Mouse (Mus musculus): Measurements from ENCODE around the gene Slc39a10.
"Not testable (repeated sequence)": the region's sequence is repeated elsewhere in the genome, so short reads cannot be mapped to it uniquely, and the experiment has no call there.

The Slc39a10 gene

DNA sequence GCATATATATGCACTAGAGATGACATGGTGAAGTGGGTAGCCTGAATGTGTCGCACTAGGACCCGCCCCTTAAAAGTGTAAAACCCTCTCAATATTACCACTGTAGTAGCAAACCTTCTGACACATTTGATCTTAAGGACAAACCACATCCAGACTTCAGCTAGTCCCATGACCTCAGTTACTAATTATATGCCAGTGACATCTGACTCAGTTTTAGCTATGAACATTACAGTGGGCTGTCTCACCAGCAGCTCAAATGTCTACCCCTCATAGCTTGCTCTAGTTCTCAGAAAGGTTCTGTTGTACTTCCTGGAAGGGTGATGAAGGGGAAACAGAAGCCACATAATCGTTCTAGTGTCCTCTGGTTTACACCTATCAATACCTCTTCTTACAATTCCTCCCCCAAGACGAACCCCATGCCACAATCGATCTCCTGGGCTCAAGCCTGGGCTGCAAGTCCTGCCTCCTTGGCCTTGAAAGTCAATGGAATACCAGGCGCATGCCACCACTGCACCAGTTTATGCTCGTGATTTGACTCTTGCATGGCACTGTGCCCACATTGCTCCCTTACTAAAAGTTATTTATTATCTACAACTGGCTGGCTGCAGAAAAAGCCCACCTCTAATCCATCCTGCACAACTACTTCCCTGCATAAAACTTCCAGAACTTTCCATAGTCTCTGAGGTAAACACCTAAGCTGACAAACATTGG is 28.3 kb downstream of the Slc39a10 start:
- DNase-seq (ENCODE audit: low spot score in 2 of 2) = no peak

- no peak for DNase-seq (ENCODE audit: low spot score in 2 of 2)
These were observed 29.2 kb downstream of the Slc39a10 start for GRCm38 (mm10) chr1:46863434-46863833.

DNA sequence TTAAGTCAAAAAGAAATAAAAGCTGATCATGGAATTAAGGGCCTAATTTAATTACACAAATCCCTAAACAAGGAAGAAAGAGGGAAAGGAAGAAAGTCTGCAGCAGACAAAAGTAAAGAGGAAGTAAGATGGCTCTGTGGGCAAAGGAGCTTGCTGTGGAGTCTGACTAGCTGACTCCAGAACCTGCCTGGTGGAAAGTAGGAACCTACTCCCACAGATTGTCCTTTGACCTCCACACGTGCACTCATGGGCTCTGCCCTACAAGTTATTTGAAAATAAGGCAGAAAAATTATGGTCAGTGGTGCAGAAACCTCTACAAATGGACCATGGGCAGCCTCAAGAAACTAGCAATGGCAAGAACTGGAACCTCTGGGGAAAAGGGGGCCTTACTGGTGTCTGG is 32.6 kb downstream of the Slc39a10 start:
- DNase-seq (ENCODE audit: low spot score in 2 of 2) = no peak

DNA sequence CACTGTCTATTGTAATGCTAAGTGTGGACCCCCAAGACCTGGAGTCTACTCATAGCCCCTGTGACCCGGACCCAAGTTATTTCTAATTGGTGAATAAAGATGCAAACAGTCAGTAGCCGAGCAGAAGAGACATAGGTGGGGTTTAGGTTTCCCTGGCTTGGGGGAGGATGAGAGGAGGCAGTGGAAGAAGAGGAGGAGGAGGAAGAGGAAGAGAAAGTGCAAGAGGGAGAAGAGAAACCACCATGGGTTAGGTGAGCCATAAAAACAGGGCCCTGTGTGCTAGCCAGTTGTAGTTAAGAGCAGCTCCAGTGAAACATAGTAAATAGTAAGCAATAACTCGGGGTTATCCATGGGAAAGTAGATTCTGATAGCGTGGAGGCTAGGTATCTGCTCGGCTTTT is 34.1 kb downstream of the Slc39a10 start:
- no peak for DNase-seq (ENCODE audit: low spot score in 2 of 2)

DNA sequence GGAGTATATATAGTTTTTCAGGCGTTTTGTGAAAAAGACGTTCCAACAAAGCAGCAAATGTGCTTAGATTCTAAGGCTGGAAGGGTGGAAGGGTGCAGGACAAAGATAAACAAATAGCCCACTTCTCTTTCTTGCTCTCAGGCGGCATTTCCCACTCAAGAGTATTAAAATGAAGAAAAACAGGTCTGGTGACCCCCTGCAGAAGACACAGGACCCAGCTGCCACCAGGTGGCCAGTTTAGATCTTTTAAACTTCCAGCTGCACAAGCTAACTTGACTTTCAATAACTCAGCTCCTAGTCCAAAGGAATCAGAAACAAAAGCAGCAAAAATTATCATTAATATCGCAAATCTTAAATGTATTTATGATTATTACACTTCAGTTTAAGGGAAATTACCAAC is 36.2 kb downstream of the Slc39a10 start:
- no peak for DNase-seq (ENCODE audit: low spot score in 2 of 2)

GRCm38 (mm10) chr1:46854036-46854900 is 38.4 kb downstream of the Slc39a10 start:
- peak in 1 of 2 experiments; percentile 89 for DNase-seq (ENCODE audit: low spot score in 2 of 2)

DNA sequence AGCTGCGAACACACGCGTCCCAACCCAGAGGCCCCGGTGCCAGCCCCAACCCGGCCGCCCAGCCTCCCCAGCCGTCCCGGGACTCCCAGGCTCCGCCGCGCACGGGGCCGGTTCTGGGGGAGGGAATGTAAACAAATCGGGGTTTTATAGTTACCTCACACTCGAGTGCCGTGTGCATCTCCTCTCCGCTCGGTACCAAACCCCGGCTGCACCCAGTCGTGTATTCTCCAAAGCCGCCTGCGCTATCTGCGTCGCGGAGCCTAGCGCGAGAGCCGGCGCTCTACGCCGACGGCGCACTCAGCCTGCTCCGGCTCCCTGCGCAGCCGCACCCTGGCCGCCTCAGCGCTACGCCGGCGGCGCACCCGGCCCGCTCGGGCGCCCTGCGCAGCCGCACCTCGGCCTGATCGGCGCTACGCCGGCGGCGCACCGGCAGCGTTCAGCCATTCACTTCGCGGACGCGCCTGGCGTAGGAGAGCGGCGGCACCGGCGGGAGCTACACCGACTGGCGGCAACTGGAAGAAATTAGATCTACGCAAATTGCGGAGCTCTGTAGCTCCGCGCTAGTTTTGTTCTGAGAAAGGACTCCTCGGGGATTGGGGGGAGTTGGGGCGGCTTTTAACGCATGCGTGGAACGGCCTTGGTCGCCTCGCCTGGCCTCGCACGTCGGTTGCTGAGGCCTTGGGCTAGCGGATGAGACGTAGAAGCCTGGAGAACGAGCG is 39.2 kb downstream of the Slc39a10 start:
- peak; percentile 98 to 99 for DNase-seq (ENCODE audit: low spot score in 2 of 2)

GRCm38 (mm10) chr1:46852600-46853272 is 39.9 kb downstream of the Slc39a10 start:
- DNase-seq (ENCODE audit: low spot score in 2 of 2) = peak; percentile 65 to 71

DNA sequence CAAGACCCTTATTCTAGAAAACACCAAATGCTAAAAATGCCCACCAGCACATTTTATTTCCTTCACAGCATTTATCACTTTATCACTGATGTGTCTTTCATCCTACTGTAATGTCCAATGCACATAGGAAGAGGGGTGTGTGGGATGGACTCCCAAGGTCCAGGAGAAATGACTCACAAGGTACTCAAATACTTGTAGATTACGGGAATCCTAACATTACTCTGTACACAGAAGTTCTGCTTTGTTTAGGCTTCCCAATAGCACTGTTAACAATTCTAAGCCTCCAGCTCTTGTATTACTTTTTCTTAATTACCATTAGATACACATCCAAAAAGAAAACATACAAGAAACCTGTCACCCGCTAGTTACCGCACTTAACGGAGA is 40.4 kb downstream of the Slc39a10 start:
- DNase-seq (ENCODE audit: low spot score in 2 of 2) = no peak

DNA sequence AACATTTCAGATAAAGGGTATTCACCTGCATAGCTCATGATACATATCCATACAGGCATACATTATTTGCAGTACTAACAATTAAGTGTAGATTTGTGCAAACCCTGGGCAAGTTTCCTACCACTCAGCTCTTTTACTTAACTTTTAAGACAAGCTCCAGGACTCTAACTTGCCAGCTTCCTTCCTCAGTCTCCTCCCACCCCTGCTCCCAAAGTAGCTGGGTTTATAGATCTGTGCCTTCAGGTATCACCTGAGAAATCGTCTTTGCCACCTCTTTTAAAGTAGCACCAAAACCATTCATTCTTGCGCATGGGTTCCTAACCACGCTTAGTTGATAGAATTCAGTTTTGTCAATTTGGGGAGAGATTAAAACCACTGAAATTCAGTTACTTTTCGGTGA is 41.1 kb downstream of the Slc39a10 start:
- no peak for DNase-seq (ENCODE audit: low spot score in 2 of 2)

- DNase-seq (ENCODE audit: low spot score in 2 of 2) = peak; percentile 60 to 80
These were observed 42.9 kb downstream of the Slc39a10 start for GRCm38 (mm10) chr1:46849758-46850157.

DNA sequence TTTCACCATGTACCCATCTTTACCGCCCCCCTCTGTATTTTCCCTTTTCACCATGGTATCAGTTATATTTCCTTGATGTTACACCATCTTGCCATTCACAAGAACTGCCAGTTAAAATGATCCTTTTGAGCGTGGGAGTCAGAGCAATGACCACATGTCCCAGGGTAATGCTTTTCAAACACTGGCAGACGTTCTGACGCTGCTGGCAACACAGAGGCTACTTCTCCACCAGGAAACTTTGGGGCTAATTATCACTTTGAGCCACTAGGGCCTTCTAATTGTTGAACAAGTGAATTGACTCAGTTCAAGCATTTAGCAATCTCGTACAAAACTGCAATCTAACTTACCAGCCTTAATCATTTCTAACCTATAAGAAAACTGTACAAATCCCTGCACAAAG is 47.4 kb downstream of the Slc39a10 start:
- no peak for DNase-seq (ENCODE audit: low spot score in 2 of 2)

GRCm38 (mm10) chr1:46844281-46844680 is 48.4 kb downstream of the Slc39a10 start:
- no peak for DNase-seq (ENCODE audit: low spot score in 2 of 2)

DNA sequence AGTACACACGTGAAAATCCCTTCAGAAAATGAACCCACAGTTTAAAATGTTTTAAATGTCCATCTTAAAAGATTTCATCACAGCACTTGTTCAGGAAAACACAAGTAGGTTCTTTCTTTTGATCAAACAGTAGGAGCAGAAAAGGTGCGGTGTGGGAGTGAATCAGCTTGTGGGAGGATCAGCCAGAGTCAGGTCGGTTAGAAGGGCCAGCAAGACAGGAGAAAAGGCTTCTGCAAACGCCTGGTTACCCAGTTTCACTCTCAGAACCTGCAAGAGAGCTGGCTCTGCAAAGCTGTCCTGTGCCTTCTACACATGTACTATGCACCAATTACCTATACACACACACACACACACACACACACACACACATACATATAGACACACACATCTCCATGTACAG is 49.2 kb downstream of the Slc39a10 start:
- no peak for DNase-seq (ENCODE audit: low spot score in 2 of 2)

DNA sequence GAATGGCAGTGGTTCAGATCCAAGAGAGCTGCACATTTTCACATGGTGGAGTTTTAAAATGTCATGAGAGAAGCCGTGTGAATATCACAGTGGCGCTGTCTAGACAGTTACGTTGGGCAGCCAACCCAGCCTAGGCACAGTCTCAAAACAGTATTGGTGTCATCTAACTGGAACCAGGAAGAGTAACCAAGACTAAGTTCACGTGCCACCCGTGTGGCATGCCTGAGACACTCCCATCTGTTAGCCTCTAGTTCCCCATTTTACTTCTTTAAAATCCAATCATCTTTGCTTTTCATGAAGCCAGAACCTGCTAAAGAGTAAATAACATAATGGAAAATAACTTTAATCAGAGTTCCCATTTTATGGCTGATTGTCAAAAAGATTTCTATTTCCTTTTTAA is 60.7 kb downstream of the Slc39a10 start:
- peak in 1 of 2 experiments; percentile 41 for DNase-seq (ENCODE audit: low spot score in 2 of 2)

GRCm38 (mm10) chr1:46830066-46830843 is 62.4 kb downstream of the Slc39a10 start:
- DNase-seq (ENCODE audit: low spot score in 2 of 2) = no peak

GRCm38 (mm10) chr1:46822256-46822972 is 70.2 kb downstream of the Slc39a10 start:
- DNase-seq (ENCODE audit: low spot score in 2 of 2) = no peak

GRCm38 (mm10) chr1:46817934-46818333 is 74.7 kb downstream of the Slc39a10 start:
- no peak for DNase-seq (ENCODE audit: low spot score in 2 of 2)

GRCm38 (mm10) chr1:46808630-46809029 is 84.0 kb downstream of the Slc39a10 start:
- DNase-seq (ENCODE audit: low spot score in 2 of 2) = not testable (repeated sequence)

GRCm38 (mm10) chr1:46805074-46805473 is 87.6 kb downstream of the Slc39a10 start:
- no peak for DNase-seq (ENCODE audit: low spot score in 2 of 2)

Measured in heart, adult 9 months (tissue).